Mouse (Mus musculus): ENCODE results near the gene Ncln. TPM values are rescaled to one million over a fixed set of nuclear protein-coding genes. Genes with fewer than 3 reads are reported as not detected.
A peak's percentile ranks its signal among the peaks of the same experiment; 100 is the strongest.

Gene Ncln
- total RNA-seq, 1 experiment from 2014 or later = 52.9 TPM

GRCm38 (mm10) chr10:81466066-81466465 lies 30.1 kb downstream of the Ncln start:
- ATAC-seq (replicated peaks; ENCODE audit: low read depth, poor library complexity, severe bottlenecking) = no peak

- ATAC-seq (replicated peaks; ENCODE audit: low read depth, poor library complexity, severe bottlenecking) = peak; percentile 20; the same call in 1 of the 2 replicates
Observed at GRCm38 (mm10) chr10:81465265-81465645, 30.9 kb downstream of the Ncln start.

GRCm38 (mm10) chr10:81464405-81465264 lies 31.6 kb downstream of the Ncln start:
- ATAC-seq (replicated peaks; ENCODE audit: low read depth, poor library complexity, severe bottlenecking) = peak; percentile 73

GRCm38 (mm10) chr10:81463531-81463930 lies 32.7 kb downstream of the Ncln start:
- no peak for ATAC-seq (replicated peaks; ENCODE audit: low read depth, poor library complexity, severe bottlenecking)

GRCm38 (mm10) chr10:81462917-81463316 lies 33.3 kb downstream of the Ncln start:
- no peak for ATAC-seq (replicated peaks; ENCODE audit: low read depth, poor library complexity, severe bottlenecking)

- no peak for ATAC-seq (replicated peaks; ENCODE audit: low read depth, poor library complexity, severe bottlenecking)
Observed at GRCm38 (mm10) chr10:81462415-81462804, 33.8 kb downstream of the Ncln start.

GRCm38 (mm10) chr10:81461673-81462414 lies 34.3 kb downstream of the Ncln start:
- ATAC-seq (replicated peaks; ENCODE audit: low read depth, poor library complexity, severe bottlenecking) = no peak; the same call in 1 of the 2 replicates

GRCm38 (mm10) chr10:81460951-81461350 lies 35.2 kb downstream of the Ncln start:
- no peak for ATAC-seq (replicated peaks; ENCODE audit: low read depth, poor library complexity, severe bottlenecking)

GRCm38 (mm10) chr10:81460471-81460870 lies 35.7 kb downstream of the Ncln start:
- ATAC-seq (replicated peaks; ENCODE audit: low read depth, poor library complexity, severe bottlenecking) = no peak

GRCm38 (mm10) chr10:81459399-81459798 lies 36.8 kb downstream of the Ncln start:
- ATAC-seq (replicated peaks; ENCODE audit: low read depth, poor library complexity, severe bottlenecking) = no peak

GRCm38 (mm10) chr10:81458267-81458666 lies 37.9 kb downstream of the Ncln start:
- ATAC-seq (replicated peaks; ENCODE audit: low read depth, poor library complexity, severe bottlenecking) = no peak

- ATAC-seq (replicated peaks; ENCODE audit: low read depth, poor library complexity, severe bottlenecking) = no peak
Observed at GRCm38 (mm10) chr10:81457624-81458023, 38.6 kb downstream of the Ncln start.

GRCm38 (mm10) chr10:81456983-81457563 lies 39.1 kb downstream of the Ncln start:
- peak; percentile 59 for ATAC-seq (replicated peaks; ENCODE audit: low read depth, poor library complexity, severe bottlenecking)

- no peak for ATAC-seq (replicated peaks; ENCODE audit: low read depth, poor library complexity, severe bottlenecking)
Observed at GRCm38 (mm10) chr10:81455181-81455895, 40.9 kb downstream of the Ncln start, which contains the start of gene Nfic. TSS of gene Nfic (minus strand) at chr10:81455635.

GRCm38 (mm10) chr10:81454106-81454505 lies 42.1 kb downstream of the Ncln start:
- no peak for ATAC-seq (replicated peaks; ENCODE audit: low read depth, poor library complexity, severe bottlenecking)

GRCm38 (mm10) chr10:81452947-81453288 lies 43.3 kb downstream of the Ncln start:
- ATAC-seq (replicated peaks; ENCODE audit: low read depth, poor library complexity, severe bottlenecking) = no peak

GRCm38 (mm10) chr10:81452237-81452946 lies 43.8 kb downstream of the Ncln start:
- 0 out of 2 replicates have a peak, but pooled peaks have one; percentile 9 for ATAC-seq (replicated peaks; ENCODE audit: low read depth, poor library complexity, severe bottlenecking)

GRCm38 (mm10) chr10:81451365-81451745 lies 44.8 kb downstream of the Ncln start:
- ATAC-seq (replicated peaks; ENCODE audit: low read depth, poor library complexity, severe bottlenecking) = no peak

GRCm38 (mm10) chr10:81450641-81451364 lies 45.4 kb downstream of the Ncln start:
- ATAC-seq (replicated peaks; ENCODE audit: low read depth, poor library complexity, severe bottlenecking) = no peak

Measured in common myeloid progenitor, adult 5-6 weeks (primary cell).